Mouse (Mus musculus) cortical plate, adult 2 months (tissue): ENCODE measurements around the gene Mvb12b.

Source experiments
- CTCF ChIP-seq: fragments of 200-500 bp; IDR thresholded peaks from 2 replicates; pipeline ENCODE4 v1.5.1; 2011; ENCODE audit warnings: mild to moderate bottlenecking, control low read depth, low read length; ENCODE audit not compliant: insufficient read depth; ENCODE audit errors: extremely low read depth
- POLR2A ChIP-seq: fragments of 200-500 bp; IDR thresholded peaks from 2 replicates; pipeline ENCODE4 v1.6.1; 2011; ENCODE audit warnings: mild to moderate bottlenecking, low read length, control low read depth; ENCODE audit not compliant: insufficient read depth; ENCODE audit errors: extremely low read depth

DNA sequence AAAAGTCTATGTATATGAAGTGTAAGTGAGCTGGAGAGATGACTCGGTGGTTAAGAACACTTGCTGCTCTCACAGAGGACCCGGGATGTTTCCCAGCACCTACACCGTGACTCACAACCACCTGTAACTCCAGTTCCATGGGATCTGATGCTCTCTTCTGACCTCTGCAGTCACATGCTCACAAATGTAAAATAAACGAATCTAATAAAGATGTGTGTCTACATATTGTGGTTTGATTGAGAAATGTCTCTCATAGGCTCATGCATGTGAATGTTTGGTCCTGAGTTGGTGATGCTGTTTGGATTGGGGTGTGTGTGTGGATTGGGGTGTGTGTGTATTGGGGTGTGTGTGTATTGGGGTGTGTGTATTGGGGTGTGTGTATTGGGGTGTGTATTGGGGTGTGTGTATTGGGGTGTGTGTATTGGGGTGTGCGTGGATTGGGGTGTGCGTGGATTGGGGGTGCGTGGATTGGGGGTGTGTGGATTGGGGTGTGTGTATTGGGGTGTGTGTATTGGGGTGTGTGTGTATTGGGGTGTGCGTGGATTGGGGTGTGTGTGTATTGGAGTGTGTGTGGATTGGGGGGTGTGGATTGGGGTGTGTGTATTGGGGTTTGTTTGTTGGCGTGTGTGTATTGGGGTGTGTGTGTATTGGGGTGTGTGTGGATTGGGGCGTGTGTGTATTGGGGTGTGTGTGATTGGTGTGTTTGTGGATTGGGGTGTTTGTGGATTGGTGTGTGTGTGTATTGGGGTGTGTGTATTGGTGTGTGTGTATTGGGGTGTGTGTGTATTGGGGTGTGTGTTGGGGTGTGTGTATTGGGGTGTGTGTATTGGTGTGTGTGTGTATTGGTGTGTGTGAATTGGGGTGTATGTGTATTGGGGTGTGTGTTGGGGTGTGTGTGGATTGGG, 46.1 kb upstream of the Mvb12b start:
- no peak for TF ChIP-seq CTCF
- no peak for TF ChIP-seq POLR2A
